Mouse (Mus musculus): Measurements from ENCODE around the gene Dnm3. TPM values are rescaled to one million over a fixed set of nuclear protein-coding genes. Genes with fewer than 3 reads are reported as not detected.

Gene Dnm3
- total RNA-seq, 2 experiments from 2014 or later: 4.7 to 7.4 TPM

DNA sequence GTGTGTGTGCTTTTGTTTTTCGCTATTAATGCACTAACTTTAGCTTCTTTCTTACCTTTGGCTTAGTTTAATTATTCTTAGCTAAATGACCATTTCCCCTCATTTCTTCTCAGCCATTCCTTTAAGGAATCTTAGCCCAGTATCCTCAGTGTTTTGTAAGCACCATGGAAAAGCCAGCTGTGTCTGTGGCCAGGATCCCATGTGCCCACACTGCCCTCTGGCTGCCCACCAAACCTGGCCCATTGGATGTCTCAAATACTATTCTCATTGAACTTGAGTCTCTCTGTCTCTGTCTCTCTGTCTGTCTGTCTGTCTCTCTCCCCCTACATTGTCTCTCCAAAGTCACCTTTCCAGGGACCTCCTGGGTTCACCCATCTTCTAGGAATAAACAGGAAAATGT is 201.8 kb downstream of the Dnm3 start:
- intact Hi-C loops (cut with DNase I): no loop called here
- no peak for DNase-seq (ENCODE audit: low spot score)

DNA sequence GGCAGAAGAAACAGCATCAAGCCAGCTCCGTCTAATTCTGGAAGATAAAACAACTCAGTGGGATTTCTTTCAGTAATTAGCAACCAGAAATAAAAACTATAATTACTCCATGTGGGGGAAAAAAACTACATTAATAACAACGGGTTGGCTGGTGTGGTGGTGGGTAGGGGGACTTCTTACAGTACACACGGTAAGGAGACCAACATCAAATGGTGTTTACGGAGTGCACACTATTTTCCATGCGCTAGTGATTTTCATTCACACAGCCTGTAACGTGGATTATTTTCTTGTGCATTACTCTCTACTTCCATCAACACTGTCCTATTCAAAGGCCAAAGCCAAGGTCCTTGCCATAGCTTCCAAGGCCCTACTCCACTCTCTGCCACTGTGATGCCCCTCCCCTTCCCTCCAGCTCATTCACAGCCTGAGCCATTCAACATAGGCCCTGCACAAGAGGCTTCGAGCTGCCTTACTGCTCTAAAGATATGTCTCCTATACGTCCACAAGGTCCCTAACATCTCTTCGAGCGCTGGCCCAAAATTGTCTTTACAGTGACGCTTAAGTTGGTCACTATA is 203.1 kb downstream of the Dnm3 start:
- no peak for DNase-seq (ENCODE audit: low spot score)
- intact Hi-C loops (cut with DNase I): no loop called here

DNA sequence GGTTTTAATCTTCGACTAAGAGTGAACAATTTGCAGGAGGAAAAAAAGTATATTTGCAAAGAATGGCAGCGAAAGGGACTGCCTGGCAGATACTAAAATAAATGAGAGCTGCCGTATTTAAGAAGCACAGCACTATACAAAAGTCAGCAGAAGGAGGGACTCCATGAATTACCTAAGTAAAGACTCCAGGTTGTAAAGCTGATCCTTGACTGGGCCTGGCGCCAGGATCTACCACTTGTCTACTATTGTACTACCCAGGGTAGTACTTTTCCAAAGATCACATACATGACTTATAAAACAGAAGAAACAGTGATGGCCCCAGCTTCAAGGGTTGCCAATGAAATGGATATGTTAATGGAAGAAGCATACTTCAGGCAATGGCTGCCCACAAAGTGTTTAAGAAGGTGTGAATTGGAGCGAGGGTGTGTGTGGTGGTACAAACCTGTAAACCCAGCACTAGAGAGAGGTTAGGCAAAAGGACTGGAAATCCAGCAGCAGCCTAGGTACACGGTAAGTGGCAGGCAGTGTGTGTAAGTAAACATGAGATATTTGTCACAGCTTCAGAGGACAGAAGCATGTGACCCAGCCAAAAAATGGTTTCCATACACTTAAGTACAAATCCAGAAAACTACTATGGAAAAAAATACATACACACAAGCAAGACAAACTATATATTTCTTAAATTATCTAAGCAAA is 220.8 kb downstream of the Dnm3 start:
- intact Hi-C loops (cut with DNase I): no loop called here
- DNase-seq (ENCODE audit: low spot score): no peak

DNA sequence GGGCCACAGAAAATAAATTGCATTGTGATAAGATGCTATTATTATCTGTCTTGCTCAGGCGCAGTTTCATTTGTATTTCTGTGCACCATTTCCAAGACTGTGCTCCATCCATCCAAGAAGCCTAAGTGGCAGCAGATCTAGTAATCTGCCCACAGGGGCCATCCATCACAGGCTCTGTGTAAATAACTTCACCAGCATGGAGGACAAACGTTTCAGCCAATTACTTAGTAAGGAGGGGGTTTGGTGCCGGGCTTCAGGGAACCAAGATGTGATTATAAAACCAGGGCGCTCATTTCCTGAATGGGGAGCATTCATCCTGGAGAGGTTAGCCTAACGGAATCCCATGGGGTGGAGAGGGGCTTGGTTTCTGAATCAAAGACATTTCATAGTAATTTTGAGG is 222.9 kb downstream of the Dnm3 start:
- DNase-seq (ENCODE audit: low spot score): no peak
- intact Hi-C loops (cut with DNase I): no loop called here

DNA sequence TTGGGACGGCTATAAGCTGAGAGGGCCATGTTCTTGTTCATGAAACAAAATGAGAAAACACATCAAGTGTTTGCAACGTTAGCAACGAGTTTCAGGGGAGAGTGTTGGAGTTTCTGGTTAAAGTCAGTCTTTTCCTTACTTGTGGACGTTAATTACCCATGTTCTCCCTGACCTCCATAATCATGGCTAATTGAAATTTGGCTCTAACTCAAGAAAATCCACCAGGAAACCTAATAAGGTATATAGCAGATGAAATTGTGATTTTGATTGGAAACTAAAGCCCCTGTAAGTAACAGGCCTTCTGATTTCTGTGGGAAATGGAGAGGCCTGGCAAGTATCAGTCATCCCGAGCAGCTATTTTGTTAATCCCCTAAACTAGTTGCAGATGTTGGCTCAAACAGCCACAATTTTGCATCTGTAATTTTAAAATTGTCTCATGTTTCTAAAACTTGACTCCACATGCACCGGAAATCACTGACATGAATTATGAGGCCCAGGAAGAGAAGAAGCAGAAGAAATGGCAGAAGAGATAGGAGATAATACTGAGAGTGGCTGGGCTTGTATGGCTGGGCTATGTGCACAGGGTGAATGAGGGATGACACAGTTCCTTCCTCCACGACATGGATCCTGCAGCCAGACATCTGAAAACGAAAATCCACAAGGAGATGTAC is 223.7 kb downstream of the Dnm3 start:
- no peak for DNase-seq (ENCODE audit: low spot score)
- intact Hi-C loops (cut with DNase I): no loop called here

DNA sequence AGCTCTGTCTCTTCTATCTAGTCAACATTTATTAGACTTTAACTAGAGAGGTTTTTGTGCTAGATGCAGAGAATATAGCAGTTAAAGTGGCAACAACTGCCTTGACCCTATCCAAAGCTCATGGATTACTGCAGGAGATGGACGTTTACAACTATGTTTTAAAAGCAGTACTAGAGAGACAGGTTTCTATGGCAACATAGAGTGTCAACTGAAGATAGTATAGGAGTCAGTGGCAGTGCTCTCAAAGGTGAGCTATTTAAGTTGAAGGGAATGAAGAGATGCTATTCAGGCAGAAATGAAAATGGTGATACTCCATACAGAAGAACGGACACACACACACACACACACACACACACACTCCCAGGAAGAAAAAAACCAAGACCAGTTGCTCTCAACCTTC is 225.0 kb downstream of the Dnm3 start:
- DNase-seq (ENCODE audit: low spot score): no peak

DNA sequence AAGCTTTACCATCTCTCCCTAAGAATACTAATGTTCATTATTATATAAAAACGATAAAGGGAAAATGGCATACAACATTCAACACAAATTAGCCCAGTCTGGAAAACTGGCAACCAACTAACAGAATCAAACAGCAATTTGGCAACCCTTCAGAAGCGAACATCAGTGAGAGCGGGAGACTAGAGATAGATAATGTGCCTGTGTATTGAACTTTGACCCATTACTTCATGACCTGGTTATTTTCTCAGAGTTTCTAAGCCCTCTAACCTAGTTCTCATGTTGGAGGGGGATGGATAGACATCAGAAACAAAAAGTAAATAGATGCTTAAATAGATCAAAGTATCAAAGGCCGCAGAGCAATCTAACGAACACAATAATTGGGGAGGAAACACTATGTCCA is 230.6 kb downstream of the Dnm3 start:
- no peak for DNase-seq (ENCODE audit: low spot score)
- intact Hi-C loops (cut with DNase I): no loop called here

More for the DNA sequence above, 225.0 kb downstream of the Dnm3 start:
- intact Hi-C loops (cut with DNase I): no loop called here

DNA sequence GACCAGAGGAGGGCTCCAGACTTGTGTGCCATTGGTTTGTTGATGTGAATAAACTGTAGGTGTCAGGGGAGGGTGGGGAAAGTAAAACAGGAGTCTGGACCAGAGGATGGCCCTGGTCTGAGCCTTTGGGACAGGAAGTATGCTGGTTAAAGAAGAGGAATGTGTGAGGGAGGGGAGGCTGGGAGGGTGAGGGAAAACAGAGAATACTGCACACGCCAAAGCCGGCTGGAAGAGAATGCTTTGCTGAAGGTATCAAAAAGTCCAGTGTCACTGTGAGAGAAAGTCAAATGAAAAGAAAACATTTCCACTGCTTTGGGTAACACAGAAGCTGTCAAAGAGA is 234.2 kb downstream of the Dnm3 start:
- intact Hi-C loops (cut with DNase I): no loop called here

DNA sequence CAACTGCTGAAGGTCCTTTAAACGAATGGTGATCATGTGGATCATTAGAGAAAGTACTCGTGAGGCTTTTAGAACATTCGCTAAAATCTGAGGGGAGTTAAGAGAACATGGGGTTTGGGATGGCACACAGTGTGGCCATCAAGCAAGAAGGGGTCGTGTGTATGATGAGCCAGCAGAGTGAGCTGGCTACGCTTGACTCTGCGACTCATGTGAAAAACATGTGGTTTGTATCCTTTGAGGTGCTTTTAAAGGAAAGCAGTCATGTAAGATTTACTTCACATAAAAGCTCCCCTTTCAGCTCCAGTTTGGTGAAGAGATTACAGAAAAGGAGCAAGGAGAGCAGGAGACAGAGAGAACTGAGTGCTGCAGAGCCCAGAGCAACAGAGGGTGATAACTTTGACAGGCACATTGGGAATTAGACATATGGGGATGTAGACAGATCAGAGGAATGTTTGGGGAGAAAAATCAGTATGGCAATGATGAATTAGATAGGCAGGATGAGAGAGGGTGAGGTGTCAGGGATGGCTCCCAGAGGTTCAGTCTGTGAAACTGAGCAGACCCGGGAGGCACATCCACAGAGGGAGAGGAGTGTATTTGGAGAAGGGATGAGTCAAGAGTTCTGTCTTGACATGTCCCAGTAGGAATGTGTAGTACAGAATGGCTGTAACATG is 234.7 kb downstream of the Dnm3 start:
- intact Hi-C loops (cut with DNase I): no loop called here
- DNase-seq (ENCODE audit: low spot score): no peak

More for the DNA sequence above, 234.2 kb downstream of the Dnm3 start:
- DNase-seq (ENCODE audit: low spot score): no peak

DNA sequence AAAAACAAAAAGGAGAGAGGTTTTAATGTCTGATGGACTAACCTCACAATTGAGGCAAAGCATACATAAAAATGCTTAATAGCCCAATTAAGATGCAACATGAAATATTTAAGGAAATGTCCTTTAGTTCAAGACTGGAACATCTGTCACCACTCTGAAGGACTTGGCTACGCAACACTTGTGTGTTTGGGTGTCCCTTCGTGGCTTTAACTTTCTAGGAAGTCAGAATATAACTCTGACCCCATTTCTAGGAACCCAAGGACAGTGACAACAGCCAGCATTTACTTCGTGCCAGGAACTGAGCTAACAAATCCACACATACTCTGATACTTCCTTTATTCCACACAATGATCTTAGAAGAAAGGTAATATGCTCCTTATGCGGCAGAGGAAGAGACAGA is 237.1 kb downstream of the Dnm3 start:
- DNase-seq (ENCODE audit: low spot score): no peak

DNA sequence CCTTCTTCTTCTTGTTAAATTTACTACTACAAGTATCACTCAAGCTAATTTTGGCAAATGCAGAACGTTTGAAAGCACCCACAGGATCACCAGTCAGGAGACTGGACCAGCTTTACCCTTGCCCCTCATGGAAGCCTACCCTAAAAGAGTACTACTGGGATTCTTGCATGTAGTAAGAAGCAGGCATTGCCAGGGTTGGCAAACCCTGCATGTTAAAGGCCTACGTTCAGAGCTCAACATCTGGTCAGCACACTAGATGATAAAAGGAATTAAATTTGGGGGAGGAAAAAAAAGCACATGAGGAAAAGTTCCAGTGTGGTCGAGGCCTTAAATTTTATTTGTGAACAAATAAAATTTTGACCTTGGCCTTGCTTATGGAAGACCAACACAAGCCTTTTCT is 239.2 kb downstream of the Dnm3 start:
- DNase-seq (ENCODE audit: low spot score): no peak
- intact Hi-C loops (cut with DNase I): no loop called here

More for the DNA sequence above, 237.1 kb downstream of the Dnm3 start:
- intact Hi-C loops (cut with DNase I): no loop called here

DNA sequence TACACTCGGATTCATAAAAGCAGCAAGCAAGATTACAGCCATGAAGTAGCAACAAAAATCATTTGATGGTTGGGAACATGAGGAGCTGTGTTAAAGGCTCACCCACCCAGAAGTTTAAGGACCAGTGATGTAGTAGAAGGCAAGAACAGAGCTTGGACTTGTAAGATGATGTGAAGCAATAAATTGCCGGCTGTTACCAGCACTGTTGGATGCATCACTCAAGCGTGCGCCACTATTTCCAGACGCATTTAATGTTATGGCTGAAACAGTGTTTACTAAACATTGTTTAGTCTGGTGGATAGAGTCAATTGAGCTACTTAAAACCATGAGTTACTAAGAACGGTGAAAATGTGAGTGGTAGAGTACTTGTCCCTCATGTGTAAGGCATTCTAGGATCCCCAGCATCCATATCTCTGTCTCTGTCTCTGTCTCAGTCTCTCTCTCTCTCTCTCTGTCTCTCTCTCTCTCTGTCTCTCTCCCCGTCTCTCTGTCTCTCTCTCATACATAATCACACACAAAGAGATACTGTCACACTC is 241.1 kb downstream of the Dnm3 start:
- DNase-seq (ENCODE audit: low spot score): no peak
- intact Hi-C loops (cut with DNase I): no loop called here

DNA sequence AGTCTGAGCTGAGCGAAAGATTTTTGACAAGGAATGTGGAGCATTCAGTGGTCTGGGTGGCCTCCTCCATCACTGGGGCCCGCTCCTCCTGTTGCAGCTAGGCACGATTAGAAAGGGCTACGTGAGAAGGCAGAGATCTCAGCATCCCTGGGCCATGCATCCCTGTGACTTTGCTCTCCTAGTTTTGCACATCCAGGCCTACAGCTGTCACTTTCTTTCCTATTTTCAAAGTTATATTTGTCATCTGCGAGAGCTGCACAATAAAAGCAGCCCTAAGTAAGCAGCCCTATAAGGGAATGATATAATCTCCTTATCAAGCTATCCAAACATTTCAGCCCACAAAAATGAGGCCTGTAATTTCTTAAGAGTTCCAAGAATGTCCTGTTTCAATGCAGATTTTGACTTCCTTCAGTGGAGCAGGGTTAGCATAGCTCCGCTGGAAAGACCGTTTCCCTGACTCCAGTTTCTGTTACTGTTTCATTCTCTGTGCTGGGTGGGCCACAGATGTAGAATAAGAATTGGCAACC is 252.2 kb downstream of the Dnm3 start:
- intact Hi-C loops (cut with DNase I): no loop called here
- DNase-seq (ENCODE audit: low spot score): no peak

DNA sequence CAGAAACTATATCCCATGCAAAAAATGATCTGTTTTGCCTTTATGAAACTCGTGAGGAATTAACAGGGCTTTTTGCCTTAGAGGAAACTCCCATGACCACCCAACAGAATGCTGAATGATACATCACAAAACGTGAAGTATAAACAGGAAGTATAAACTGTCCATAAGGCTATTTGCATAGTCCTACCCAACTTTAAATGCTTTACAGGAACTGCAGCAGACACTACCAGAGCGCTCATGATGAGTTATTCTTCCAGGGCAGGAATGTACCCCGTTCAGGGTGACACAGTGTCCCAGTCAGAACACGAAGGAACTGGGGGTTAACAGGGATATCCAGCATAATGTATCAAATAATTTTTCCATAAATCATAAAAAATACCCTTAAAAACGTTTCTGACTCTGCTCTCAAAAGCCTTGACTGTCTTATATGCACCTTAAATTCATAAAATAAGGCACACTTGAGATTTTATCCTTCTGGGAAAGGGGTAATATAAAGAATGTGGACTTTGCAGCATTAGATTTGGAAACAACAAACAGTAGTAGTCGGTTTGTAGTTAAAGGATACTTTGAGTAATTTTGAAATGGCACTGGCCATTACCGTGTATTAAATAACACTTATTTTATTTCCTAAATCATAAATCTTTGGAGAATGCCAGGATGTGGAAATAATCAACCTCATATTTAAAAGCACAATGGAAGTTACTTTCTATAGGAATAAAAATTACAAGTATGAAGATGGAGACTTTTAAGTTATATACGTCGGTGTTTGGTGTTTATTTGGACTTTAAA is 252.8 kb downstream of the Dnm3 start:
- DNase-seq (ENCODE audit: low spot score): no peak
- intact Hi-C loops (cut with DNase I): no loop called here

DNA sequence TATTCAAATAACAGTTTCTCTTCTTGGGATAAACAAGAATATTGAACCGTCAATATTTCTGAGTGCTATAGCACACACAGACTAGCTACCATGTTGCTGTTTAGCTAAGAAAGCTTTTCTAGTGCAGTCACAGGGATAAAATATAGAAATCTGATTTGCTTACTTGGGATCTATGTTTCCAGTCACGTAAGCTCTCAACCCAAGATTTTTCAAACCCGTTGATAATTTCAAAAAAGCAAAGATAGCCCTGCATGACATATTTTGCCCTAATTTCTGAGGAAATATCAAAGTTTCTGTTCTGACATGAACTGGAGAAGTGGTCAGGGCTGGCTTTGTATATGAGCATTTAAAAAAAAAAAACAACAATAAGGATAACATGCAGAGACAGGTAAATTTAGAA is 253.8 kb downstream of the Dnm3 start:
- DNase-seq (ENCODE audit: low spot score): no peak
- intact Hi-C loops (cut with DNase I): no loop called here

DNA sequence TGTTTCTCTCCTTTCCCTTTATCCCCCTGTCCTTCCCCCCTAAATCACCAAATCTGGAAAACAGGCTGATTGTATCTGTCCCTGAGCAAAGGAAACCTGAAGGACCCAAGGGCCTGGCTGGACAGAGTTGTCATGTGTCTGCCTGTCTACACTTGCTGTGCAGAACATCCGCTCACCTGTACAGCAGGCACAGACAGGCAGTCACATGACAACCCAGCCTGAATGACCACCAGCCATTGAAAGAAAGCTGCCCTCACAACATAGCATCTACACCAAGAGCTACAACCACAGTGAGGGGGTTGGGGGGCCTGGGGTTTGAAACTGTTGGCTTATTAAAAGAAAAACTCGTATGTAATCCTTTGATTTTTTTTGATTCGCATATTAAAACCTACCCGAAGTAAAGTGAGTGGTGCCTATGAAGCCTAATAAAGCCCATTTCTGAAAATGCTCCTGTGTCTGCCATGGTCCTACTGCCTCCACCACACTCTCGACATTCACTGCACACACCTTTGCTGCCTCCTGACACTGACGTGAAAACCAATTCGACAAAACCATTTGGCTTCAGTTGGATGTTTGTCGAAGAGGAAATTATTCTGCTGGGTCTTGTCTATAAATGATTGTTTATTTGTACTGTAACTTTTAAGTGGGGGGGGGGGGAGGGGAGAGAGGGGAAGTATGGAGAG is 254.4 kb downstream of the Dnm3 start:
- intact Hi-C loops (cut with DNase I): no loop called here
- DNase-seq (ENCODE audit: low spot score): no peak

DNA sequence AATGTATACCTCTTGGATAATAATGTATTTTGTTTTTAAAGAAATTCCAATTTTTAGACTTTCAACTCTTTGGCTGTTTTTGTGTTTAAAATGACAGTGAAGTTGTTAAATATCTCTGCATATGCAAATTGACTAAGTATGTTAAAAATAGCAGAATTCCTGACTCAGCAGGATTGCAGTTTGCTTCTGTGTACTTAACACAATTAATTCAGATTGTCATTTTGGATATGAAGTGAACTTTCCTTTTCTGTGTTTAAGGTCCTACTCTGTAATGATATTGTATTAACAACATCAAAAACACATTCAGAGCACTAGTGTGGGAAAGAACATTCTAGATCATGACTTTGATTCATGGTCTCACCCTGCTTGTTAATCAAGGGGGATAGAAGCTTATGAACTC is 255.5 kb downstream of the Dnm3 start:
- intact Hi-C loops (cut with DNase I): no loop called here
- no peak for DNase-seq (ENCODE audit: low spot score)

DNA sequence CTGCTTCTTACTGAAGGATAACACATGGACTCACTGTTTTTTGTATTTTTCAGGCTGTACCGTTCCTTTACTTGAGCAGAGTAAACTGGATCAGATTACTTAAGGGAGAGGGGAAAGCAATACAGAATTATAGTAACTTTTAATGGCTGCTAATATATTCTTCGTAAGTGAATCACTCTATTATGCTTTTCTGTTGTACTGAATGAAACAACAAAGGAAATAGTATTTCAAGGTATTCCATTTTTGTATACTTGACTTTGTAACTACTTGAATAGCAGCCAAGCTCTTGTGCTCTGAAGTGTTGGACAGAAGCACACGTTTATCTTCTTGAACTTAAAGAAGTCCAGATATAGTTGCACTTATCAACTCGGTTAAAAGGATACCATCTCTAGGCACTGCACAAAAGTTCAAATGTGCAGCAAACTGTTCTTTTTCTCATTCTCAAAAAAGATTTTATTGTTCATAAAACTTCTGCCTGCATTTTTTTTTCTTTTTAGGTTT is 256.0 kb downstream of the Dnm3 start:
- intact Hi-C loops (cut with DNase I): no loop called here

DNA sequence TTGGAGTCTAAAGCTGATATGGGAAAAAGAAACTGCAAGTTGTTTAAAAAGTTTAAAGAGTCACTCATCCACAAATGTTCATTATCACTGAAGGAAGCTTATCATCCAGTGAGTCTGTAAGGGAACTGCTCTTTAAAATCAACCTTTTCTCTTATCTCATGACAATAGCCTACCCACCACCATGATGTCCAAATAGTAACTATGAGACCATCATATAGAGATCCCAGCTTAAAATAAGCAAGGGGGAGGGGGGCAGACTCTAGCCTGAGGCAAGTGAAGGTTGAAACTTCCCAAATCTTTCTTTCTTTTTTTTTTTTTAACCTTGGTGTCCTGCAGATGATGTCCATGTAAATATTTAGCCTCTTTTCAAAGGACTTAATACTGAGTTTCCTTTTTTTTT is 256.9 kb downstream of the Dnm3 start:
- intact Hi-C loops (cut with DNase I): no loop called here
- no peak for DNase-seq (ENCODE audit: low spot score)

More for the DNA sequence above, 256.0 kb downstream of the Dnm3 start:
- DNase-seq (ENCODE audit: low spot score): no peak

Measured in heart, postnatal 25 days (tissue).